Mouse (Mus musculus) left cerebral cortex, adult 11 months (tissue): ENCODE measurements around the gene Olfr344.

ENCODE experiments used
- DNase-seq: peaks from one replicate; pipeline ENCODE4 v3.0.0; 2022; ENCODE audit warnings: low spot score

Olfr344 gene

DNA sequence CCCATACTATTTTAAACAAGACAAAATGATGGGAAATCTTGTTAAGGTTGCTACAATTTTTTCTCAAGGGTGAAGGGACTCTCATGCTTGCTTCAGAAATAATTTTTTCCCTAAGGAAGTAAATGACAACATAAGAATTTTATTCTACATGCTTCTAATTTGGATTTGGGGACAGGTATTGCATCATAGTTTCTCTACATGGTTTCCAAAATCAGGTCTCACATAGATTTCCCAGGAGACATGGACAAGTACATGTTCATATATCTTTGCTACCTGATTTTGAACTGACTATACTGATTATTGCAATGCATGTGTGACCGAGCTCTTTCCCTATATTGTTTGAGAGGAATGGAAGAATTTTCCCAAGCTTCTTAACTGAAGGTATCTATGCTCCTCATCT lies at the start of gene Olfr344:
Gene Olfr344 (plus strand): TSS at position 301 of the 400 bp plus-strand sequence.
- no peak for DNase-seq

- DNase-seq, result no peak
Observed at GRCm38 (mm10) chr2:36524698-36525097, 41.8 kb upstream of the Olfr344 start, which contains the start of gene Olfr342. Olfr342 (plus strand) TSS chr2:36524998.

DNA sequence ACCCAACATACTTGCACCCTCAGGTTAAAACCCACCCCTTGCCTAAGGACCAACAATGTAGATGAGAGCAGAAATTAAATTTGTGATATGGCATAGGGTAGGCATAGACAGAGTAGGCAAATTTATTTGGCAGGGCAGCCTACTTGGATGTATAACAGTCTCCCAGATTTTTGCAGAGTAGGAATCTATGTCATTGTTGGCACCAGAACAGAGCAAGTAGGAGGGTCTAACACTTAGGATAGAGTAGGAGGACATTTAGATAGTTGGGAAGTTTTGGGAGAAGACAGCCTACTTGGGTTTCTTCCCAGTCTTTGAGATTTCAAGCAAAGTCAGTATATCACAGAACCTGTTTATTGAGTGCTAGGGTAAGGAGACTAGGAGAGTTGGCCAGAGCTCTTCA lies 1.3 kb upstream of the Olfr344 start:
- peak; percentile 0 for DNase-seq

- DNase-seq, result no peak
Observed at GRCm38 (mm10) chr2:36567022-36567421, 560 bp downstream of the Olfr344 start.

GRCm38 (mm10) chr2:36567845-36568244 lies 1.4 kb downstream of the Olfr344 start:
- no peak for DNase-seq
